Mouse (Mus musculus) cerebral cortex, adult 2 months (tissue): Measurements from ENCODE around the gene Grxcr1.

Experiments used
- WGBS: fragments of 180-500 bp; shearing (Covaris S2); methylation state at CpG from one replicate; pipeline ENCODE4 v1.1.7; 2018; 5-methylcytosine and 5-hydroxymethylcytosine counted together

Grxcr1 gene

DNA sequence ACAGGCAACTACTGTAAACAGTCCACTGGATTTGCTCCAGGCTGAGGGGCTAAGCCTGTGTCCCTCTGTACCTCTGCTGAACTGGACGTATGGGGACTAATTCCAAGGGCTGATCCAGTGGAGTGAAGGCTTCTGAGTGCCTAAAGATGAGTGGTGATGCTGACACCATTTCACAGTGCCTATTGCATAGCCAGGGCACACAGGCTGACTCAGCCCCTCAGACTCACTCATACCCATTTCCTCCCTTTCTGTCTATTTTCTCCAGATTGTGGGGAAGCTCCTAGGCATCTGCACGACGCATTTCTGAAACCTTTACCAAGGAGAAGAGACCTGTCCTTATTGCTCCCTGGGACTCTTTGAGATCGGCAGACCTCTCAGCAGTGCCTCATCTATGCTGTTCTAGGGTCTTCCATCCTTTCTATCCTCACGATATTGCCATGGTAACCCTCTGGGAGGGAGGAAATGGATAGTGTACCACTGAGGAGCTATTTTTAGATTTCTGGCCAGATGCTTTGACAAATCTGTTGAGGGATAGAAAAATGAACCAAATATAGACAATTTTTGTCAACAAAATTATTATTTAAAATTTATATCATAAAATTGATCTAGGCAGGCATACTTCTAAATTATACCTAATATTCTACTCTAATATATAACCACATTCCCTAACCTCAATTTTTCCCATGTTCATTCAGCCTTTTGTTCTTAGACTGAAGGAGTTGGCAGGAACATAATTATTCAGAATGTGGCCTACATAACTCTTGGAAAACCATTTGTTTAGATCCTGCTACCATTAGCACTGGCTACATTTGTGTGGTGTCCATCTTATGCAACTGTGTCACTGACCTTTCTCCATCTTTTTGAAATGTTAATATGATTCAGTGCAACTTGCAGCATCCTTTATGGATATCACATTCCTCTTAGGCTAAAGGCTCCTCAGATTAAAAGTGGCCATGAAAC lies 66.3 kb downstream of the Grxcr1 start:
- 35% methylated on average over 5 of the region's 5 CpGs for WGBS

DNA sequence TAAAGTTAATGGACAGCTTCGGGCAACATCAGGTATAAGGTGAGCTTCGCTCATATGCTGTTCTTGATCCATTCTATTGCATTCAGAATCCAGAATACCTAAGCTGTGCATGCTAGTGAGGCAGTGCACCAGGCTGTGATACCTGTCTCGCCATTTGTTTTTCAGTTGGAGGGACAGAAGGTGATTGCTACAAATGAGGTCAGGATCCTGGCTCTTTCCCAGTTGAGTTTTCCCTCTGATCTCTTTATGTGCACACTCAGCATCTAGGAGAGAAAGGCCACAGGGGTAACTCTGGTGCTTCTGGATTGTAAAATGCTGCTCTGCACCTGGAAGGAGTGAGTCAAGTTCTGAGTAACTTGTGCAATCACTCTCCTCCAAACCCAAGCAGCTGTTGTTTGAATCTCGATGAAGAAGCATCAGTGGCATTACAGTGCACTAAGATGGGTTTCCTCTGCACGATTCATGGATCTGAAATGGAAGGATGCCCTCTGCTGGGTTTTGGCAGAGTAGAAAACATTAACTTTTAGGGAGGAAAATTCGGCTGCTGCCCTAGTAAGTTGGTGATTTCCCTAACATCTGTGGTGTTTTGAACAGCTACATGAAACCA lies 80.9 kb downstream of the Grxcr1 start:
- 49% methylated on average over 6 of the region's 6 CpGs for WGBS

DNA sequence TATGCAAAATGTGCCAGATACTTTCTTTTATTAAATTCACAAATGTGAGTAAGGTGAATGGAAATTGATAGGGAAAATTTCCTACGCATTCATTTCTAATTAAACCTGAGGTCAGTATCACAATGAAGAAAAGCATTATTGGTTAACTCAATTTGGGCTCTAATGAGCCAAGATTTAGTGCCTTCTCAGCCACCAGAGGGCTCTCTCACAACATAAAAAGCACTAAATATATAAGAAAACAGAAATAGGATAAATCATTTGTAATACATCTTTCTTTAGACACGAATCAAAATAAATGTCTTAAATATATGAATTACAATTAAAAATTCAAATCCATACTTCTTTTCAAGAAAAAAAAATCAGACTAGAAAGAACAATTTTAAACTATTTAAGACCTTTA lies 89.2 kb downstream of the Grxcr1 start:
- WGBS: 27% methylated on average over 2 of the region's 2 CpGs

DNA sequence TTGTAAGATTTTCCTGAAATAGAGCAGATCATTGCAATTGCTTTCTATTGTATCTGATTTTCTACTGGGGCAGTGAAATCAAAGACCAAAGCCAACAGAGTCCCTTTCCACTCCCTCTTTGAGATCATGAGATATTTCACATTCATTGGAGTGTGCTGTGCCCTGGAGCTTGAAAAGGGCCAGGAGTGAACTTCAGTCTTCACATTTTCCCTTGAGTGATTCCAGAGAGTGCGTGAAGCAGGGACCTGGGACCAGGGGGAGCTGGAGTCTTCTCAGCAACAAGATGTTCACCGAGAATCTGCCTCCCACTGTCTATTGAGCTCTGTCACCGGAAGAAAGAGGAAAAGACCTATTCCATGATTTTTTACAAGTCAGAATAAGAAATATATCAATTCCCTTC lies 91.2 kb downstream of the Grxcr1 start:
- 74% methylated on average over 3 of the region's 3 CpGs for WGBS

DNA sequence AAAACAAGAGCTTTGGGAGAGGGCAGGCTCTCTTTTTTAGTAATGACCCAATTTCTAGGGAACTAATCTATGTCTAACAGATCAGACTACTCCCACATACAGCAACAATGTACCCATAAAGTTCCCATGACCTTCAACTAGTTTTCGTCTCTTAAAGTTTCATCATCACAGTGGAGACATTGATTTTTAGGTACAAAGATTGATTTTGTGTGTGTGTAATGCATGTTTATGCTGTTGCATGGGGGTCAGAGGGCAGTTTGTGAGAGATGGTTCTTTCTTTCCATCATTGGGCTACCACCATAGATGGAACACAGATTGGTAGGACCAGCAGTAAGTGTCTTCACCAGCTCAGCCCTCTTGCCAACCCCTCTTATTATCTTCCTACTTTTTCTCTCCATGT lies 93.8 kb downstream of the Grxcr1 start:
- 92% methylated on average over 1 of the region's 1 CpGs for WGBS

DNA sequence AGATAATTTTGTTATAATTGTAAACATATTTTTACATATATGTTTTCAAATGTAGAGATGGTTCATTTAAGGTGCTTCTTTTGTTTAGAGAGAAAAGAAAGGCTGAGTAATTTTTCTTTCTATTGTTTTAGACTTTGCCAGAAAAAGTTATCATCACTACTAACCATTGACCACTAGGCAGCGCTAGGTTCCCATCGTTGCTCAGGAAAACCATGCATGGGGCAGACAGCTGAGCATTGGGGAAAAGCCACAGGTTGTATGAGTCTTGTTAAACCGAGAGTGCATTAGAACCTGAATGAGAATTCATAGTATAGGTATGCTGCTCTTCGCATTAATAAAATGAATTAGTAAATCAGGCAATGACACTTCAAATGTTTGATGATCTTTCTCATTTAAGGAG lies 96.8 kb downstream of the Grxcr1 start:
- WGBS: 11% methylated on average over 4 of the region's 4 CpGs

DNA sequence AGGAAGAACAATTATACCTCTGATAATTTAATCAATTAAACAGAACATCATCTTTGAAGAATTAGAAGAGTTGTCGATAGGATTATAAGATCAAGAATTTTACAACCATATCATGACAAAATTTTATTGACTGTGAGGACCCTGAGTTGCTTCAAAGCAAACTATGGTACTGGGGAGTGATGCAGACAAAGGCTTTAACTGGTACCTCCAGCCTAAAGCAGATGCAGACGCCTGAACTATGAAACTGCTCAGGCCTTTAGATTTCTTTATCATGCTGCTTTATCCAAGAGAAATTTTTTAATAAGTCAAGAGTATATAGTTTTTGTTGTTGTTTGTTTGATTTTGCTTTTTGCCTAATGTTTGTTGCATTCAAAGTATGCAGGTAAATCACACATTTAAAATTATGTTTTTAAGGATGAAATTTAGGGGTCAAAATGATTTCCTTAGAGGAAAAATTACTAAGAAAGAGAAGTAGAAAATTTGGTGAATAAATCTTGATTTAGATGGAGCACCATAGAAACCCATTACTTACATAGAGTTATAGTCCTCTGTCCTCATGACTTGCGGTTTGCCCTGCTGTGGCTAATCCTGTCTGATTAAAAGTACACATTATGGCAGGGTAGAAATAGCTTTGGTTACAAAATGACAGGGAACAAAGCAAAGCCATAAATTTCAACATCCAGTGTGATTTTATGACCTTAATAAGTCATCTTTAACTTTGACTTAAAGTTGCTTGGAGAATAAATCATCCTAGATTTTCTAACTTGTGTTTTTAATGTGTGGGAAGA lies 97.4 kb downstream of the Grxcr1 start:
- WGBS: 88% methylated on average over 3 of the region's 3 CpGs

DNA sequence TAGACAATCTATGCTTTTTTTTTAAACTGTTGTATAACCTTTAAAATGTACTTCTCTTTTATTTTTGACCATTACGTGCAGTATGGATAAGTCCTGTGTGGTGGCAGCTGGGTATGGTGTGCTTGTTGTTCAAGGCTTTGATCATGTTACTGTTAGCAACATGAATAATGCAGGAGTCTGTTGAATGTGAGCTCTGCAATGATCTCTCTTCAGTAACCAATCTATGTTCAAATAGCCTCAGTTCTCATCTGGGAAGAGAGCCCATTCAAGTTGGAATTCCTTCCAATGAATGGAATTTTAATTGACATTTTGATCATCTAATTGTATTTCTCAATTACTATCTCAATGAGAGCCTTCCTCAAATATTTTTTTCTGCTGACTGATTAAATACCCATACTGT lies 115.2 kb downstream of the Grxcr1 start:
- 54% methylated on average over 1 of the region's 1 CpGs for WGBS

DNA sequence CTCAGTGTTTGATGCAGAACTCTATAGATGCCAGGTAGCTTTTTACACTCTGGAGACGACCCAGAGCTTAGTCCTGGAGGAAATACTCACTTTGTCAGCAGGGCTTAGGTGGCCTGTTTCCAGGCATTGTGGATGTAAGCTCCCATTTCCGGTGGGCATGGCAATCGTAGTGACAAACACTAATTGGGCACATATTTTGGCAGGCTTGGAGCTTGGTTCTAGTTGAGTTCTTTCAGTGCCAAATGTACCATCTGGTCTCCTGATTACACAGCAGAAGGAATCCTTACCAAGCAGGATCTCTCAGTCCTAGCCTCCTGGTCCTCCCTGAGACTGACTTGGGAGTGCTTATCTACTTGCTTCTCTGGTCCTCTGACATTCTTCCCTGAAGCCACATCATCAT lies 118.3 kb downstream of the Grxcr1 start:
- WGBS: 10% methylated on average over 3 of the region's 3 CpGs

DNA sequence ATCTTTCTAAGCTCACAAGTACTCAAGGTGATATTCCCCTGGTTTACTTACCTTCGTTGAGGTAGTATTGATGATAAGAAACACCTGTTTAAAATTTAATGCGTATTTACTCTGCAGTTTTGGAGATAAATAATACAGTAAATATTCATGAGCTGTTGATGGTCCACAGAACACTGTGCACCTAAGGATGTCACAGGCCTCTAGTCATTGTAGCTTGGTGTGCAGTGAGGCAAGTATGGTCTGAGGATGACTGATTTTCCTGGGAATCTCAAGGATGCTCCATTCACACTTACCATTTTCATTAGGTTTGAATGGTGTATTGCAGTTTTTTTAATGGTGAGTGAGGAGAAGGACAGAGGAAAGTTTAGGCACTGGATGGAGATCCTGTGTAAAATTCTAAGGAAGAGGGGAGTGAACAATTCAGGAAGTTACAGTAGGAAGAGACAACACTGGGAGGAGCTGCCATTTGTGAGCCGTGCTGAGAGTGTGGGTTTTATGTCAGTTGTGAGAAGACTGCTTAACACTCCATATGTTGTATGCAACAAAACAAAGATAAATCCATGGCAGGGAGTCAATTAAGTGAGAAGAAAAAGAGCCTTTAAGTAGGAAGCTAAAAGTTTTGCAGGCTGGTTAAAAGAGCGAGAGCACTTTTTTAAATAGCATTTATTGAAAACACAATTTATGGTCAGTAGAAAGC lies 118.9 kb downstream of the Grxcr1 start:
- WGBS: 72% methylated on average over 4 of the region's 4 CpGs

DNA sequence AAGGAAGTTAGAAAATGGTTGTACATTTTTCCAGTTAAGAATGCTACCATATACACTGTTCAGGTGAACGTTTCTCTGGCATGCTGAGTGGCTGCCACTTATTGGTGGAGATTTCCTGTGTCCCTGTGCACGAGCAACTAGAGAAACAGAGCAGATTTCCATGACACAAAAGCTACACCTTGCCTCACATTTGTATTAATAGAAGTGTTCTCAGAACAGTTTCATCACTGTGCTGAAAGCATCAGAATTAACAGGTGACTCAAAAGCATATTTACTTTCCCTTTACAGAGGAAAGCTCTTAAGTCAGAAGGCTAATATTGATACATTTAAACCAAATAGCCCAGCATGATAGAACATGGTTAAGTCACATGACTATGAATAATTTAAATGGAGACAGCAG lies 130.9 kb downstream of the Grxcr1 start:
- 76% methylated on average over 2 of the region's 2 CpGs for WGBS

DNA sequence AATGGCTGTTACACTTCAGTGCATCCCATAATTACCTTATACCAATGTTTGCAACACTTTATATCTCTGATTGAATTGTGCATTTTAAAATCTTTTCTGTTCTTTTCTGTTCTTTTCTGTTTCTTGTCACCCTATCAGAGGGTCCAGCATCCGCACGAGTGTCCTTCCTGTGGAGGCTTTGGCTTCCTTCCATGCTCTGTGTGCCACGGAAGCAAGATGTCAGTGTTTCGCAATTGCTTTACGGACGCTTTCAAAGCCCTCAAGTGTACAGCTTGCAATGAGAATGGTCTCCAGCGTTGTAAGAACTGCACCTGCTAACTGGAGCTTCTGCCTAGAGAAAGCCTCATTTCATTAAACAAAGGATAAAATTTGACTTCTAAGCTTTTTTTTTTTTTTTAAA lies 134.3 kb downstream of the Grxcr1 start:
- 63% methylated on average over 7 of the region's 7 CpGs for WGBS
